Mouse (Mus musculus) MEL (cell line): ENCODE measurements around the gene Defb25. TPM values are rescaled to one million over a fixed set of nuclear protein-coding genes. Genes with fewer than 3 reads are reported as not detected.

Source experiments
- DNase-seq: peaks from one replicate; pipeline ENCODE4 v3.0.0; 2011; ENCODE audit warnings: low read depth, low spot score
- H3K27ac ChIP-seq: 2 replicates; pipeline ENCODE4 v1.5.1; 2012; ENCODE audit warnings: low read depth, mild to moderate bottlenecking, control low read depth, low read length, moderate library complexity; ENCODE audit not compliant: control insufficient read depth
- H3K27me3 ChIP-seq, 2 experiments: fragments of 150-350 bp in 1 of 2; sonication (generic) in 1 of 2; 2 replicates each; pipeline ENCODE4 v1.6.1; 2012; ENCODE audit warnings: low read length in 2 of 2, mild to moderate bottlenecking in 2 of 2, improper control_type of control experiment in 1 of 2, moderate library complexity in 1 of 2; ENCODE audit not compliant: insufficient read depth in 2 of 2, control insufficient read depth in 1 of 2
- H3K36me3 ChIP-seq, 2 experiments: 2 replicates each; pipeline ENCODE4 v1.6.1; 2012 to 2014; ENCODE audit warnings: low read length in 2 of 2, improper control_type of control experiment in 1 of 2, inconsistent platforms in 1 of 2, mild to moderate bottlenecking in 1 of 2; ENCODE audit not compliant: insufficient read depth in 2 of 2, control insufficient read depth in 1 of 2
- H3K4me1 ChIP-seq, 2 experiments: fragments of 150-350 bp in 1 of 2; sonication (generic) in 1 of 2; 2 replicates each; pipeline ENCODE4 v1.6.1; 2012; ENCODE audit warnings: low read length in 2 of 2, improper control_type of control experiment in 1 of 2, mild to moderate bottlenecking in 1 of 2; ENCODE audit not compliant: insufficient read depth in 2 of 2, control insufficient read depth in 1 of 2
- H3K4me3 ChIP-seq, 2 experiments: fragments of 150-350 bp in 1 of 2; sonication (generic) in 1 of 2; 2 replicates each; pipeline ENCODE4 v1.5.1; 2012; ENCODE audit warnings: low read depth in 2 of 2, low read length in 2 of 2, mild to moderate bottlenecking in 2 of 2, moderate library complexity in 2 of 2, control low read depth in 1 of 2, improper control_type of control experiment in 1 of 2; ENCODE audit not compliant: control insufficient read depth in 1 of 2, insufficient read depth in 1 of 2
- H3K79me2 ChIP-seq: 2 replicates; pipeline ENCODE4 v1.6.1; 2012; ENCODE audit warnings: mild to moderate bottlenecking, low read length, moderate library complexity; ENCODE audit not compliant: control insufficient read depth, poor library complexity, insufficient read depth
- H3K9ac ChIP-seq: 2 replicates; pipeline ENCODE4 v1.6.1; 2012; ENCODE audit warnings: low read depth, mild to moderate bottlenecking, control low read depth, low read length, moderate library complexity; ENCODE audit not compliant: control insufficient read depth, poor library complexity, severe bottlenecking
- H3K9me3 ChIP-seq: fragments of 150-350 bp; sonication (generic); replicated peaks from 2 replicates; pipeline ENCODE4 v1.6.1; 2012; ENCODE audit warnings: mild to moderate bottlenecking, low read length, improper control_type of control experiment, moderate library complexity; ENCODE audit not compliant: insufficient read depth
- BHLHE40 ChIP-seq: IDR thresholded peaks from 2 replicates; pipeline ENCODE4 v1.6.1; 2012; ENCODE audit warnings: low read depth, mild to moderate bottlenecking, inconsistent platforms, low read length, improper control_type of control experiment, borderline replicate concordance
- CHD1 ChIP-seq: IDR thresholded peaks from 2 replicates; pipeline ENCODE4 v1.6.1; 2012; ENCODE audit warnings: low read depth, mild to moderate bottlenecking, inconsistent platforms, low read length, improper control_type of control experiment
- CTCF ChIP-seq, 3 experiments: IDR thresholded peaks in 2 of 3; conservative IDR thresholded peaks in 1 of 3; 2 replicates each; pipeline ENCODE4 v1.5.1; 2011 to 2012; ENCODE audit warnings: low read length in 3 of 3, low read depth in 2 of 3, mild to moderate bottlenecking in 2 of 3, improper control_type of control experiment in 1 of 3, inconsistent platforms in 1 of 3, mixed read lengths in 1 of 3, moderate library complexity in 1 of 3; ENCODE audit not compliant: control insufficient read depth in 1 of 3, insufficient read depth in 1 of 3, poor library complexity in 1 of 3, severe bottlenecking in 1 of 3
- ELF1 ChIP-seq: IDR thresholded peaks from 2 replicates; pipeline ENCODE4 v1.6.1; 2014; ENCODE audit warnings: low read depth, mild to moderate bottlenecking, inconsistent platforms, low read length, improper control_type of control experiment, moderate library complexity
- ETS1 ChIP-seq: IDR thresholded peaks from 2 replicates; pipeline ENCODE4 v1.6.1; 2012; ENCODE audit warnings: low read depth, mild to moderate bottlenecking, inconsistent platforms, low read length, improper control_type of control experiment, moderate library complexity
- HCFC1 ChIP-seq: IDR thresholded peaks from 2 replicates; pipeline ENCODE4 v1.6.1; 2012; ENCODE audit warnings: low read depth, mild to moderate bottlenecking, inconsistent platforms, low read length, improper control_type of control experiment, moderate library complexity
- KAT2A ChIP-seq: conservative IDR thresholded peaks from 2 replicates; pipeline ENCODE4 v1.6.1; 2012; ENCODE audit warnings: low read depth, low read length, improper control_type of control experiment, inconsistent platforms
- MAX ChIP-seq: IDR thresholded peaks from 2 replicates; pipeline ENCODE4 v1.6.1; 2011; ENCODE audit warnings: low read length, improper control_type of control experiment
- MAZ ChIP-seq: IDR thresholded peaks from 2 replicates; pipeline ENCODE4 v1.6.1; 2012; ENCODE audit warnings: low read depth, mild to moderate bottlenecking, inconsistent platforms, low read length, improper control_type of control experiment
- MEF2A ChIP-seq: IDR thresholded peaks from 2 replicates; pipeline ENCODE4 v1.6.1; 2014; ENCODE audit warnings: low read depth, mild to moderate bottlenecking, inconsistent platforms, low read length, improper control_type of control experiment; ENCODE audit not compliant: poor library complexity, insufficient replicate concordance, severe bottlenecking; ENCODE audit errors: extremely low read depth
- MYB ChIP-seq: IDR thresholded peaks from 2 replicates; pipeline ENCODE4 v1.6.1; 2011; ENCODE audit warnings: mild to moderate bottlenecking, low read depth, low read length, improper control_type of control experiment
- MYC ChIP-seq: IDR thresholded peaks from 2 replicates; pipeline ENCODE4 v1.6.1; 2011; ENCODE audit warnings: low read depth, mild to moderate bottlenecking, low read length, improper control_type of control experiment, moderate library complexity
- NELFE ChIP-seq: IDR thresholded peaks from 2 replicates; pipeline ENCODE4 v1.6.1; 2011; ENCODE audit warnings: low read depth, low read length, improper control_type of control experiment
- NRF1 ChIP-seq: IDR thresholded peaks from 2 replicates; pipeline ENCODE4 v1.6.1; 2014; ENCODE audit warnings: low read depth, mild to moderate bottlenecking, inconsistent platforms, low read length, improper control_type of control experiment, moderate library complexity; ENCODE audit not compliant: poor library complexity, insufficient read depth, severe bottlenecking
- POLR2A ChIP-seq, 2 experiments: IDR thresholded peaks; 2 replicates each; pipeline ENCODE4 v1.6.1; 2011 to 2012; ENCODE audit warnings: low read length in 2 of 2, mild to moderate bottlenecking in 2 of 2, control low read depth in 1 of 2, improper control_type of control experiment in 1 of 2, low read depth in 1 of 2, moderate library complexity in 1 of 2; ENCODE audit not compliant: control insufficient read depth in 1 of 2, insufficient read depth in 1 of 2, poor library complexity in 1 of 2
- POLR2AphosphoS2 ChIP-seq: IDR thresholded peaks from 2 replicates; pipeline ENCODE4 v1.6.1; 2011; ENCODE audit warnings: low read length, improper control_type of control experiment
- POLR2AphosphoS5 ChIP-seq: IDR thresholded peaks from 2 replicates; pipeline ENCODE4 v1.6.1; 2012; ENCODE audit warnings: low read depth, borderline replicate concordance, mild to moderate bottlenecking, inconsistent platforms, low read length, moderate library complexity, mixed read lengths
- RCOR1 ChIP-seq: IDR thresholded peaks from 2 replicates; pipeline ENCODE4 v1.6.1; 2012; ENCODE audit warnings: low read depth, mild to moderate bottlenecking, inconsistent platforms, low read length, improper control_type of control experiment
- SMC3 ChIP-seq: IDR thresholded peaks from 2 replicates; pipeline ENCODE4 v1.6.1; 2011; ENCODE audit warnings: low read depth, low read length, improper control_type of control experiment
- TAL1 ChIP-seq: IDR thresholded peaks from 2 replicates; pipeline ENCODE4 v1.6.1; 2012; ENCODE audit warnings: mild to moderate bottlenecking, inconsistent platforms, low read length, moderate library complexity, mixed read lengths
- TBP ChIP-seq: IDR thresholded peaks from 2 replicates; pipeline ENCODE4 v1.8.0; 2011; ENCODE audit warnings: low read depth, low read length, improper control_type of control experiment
- ZKSCAN1 ChIP-seq: IDR thresholded peaks from 2 replicates; pipeline ENCODE4 v1.6.1; 2012; ENCODE audit warnings: low read depth, mild to moderate bottlenecking, inconsistent platforms, low read length, improper control_type of control experiment, moderate library complexity
- ZMIZ1 ChIP-seq: IDR thresholded peaks from 2 replicates; pipeline ENCODE4 v1.6.1; 2012; ENCODE audit warnings: low read depth, mild to moderate bottlenecking, inconsistent platforms, low read length, improper control_type of control experiment, moderate library complexity
- polyA plus RNA-seq, 2 experiments: library from polyadenylated mRNA; stranded (reverse) in 1 of 2; unstranded in 1 of 2; fragments of >175 nt in 1 of 2; fragments of >200 nt in 1 of 2; gene quantifications; 2 replicates each; pipeline versions ENCODE4 v1.2.1 to v1.2.4; 2012; ENCODE audit warnings: low replicate concordance in 2 of 2, low read depth in 1 of 2; ENCODE audit not compliant: insufficient read length in 2 of 2, insufficient read depth in 1 of 2, missing spikeins in 1 of 2
- total RNA-seq: library from RNA; depleted of rRNA; stranded (reverse); fragments of 300-350 nt; gene quantifications from 2 replicates; pipeline ENCODE4 v1.2.3, GENCODE M21; 2012

Defb25 gene
- total and polyA plus RNA-seq, 3 experiments = not detected

GRCm38 (mm10) chr2:152637381-152637780 is 14.5 kb upstream of the Defb25 start:
- no peak for TF ChIP-seq SMC3
- TF ChIP-seq MYB = no peak
- TF ChIP-seq NELFE = no peak
- no peak for TF ChIP-seq TBP
- no peak for TF ChIP-seq MYC
- no peak for TF ChIP-seq POLR2AphosphoS2
- TF ChIP-seq CTCF (IDR thresholded peaks at IDR 0.05 in 2 of 3, conservative IDR thresholded peaks at IDR 0.05 in 1 of 3; ENCODE audit: control insufficient read depth in 1 of 3, insufficient read depth in 1 of 3, low read depth in 2 of 3, low read length in 3 of 3, poor library complexity in 1 of 3, severe bottlenecking in 1 of 3) = no peak
- TF ChIP-seq ZMIZ1 = no peak
- no peak for TF ChIP-seq MEF2A
- no peak for TF ChIP-seq MAX
- Histone ChIP-seq H3K27me3 (peaks cover 2 to 6% of the 10 kb centered on the region in 2 experiments; a peak in 3 of 4 replicates), H3K9ac (no peak overlapping the region), H3K4me1 (no peaks in the 10 kb centered on the region), H3K36me3 (no peaks in the 10 kb centered on the region), H3K79me2 (no peaks in the 10 kb centered on the region), H3K4me3 (no peak overlapping the region), H3K9me3 (no peaks in the 10 kb centered on the region), H3K27ac (no peak overlapping the region)
- no peak for DNase-seq

- no peak overlapping the region for H3K9ac ChIP-seq
- DNase-seq = no peak
- no peaks in the 10 kb centered on the region for H3K4me1 ChIP-seq
- no peak overlapping the region for H3K4me3 ChIP-seq
- no peaks in the 10 kb centered on the region for H3K9me3 ChIP-seq
- TF ChIP-seq BHLHE40 (no peak), HCFC1 (no peak), POLR2A (IDR thresholded peaks at IDR 0.05; ENCODE audit: control insufficient read depth in 1 of 2, insufficient read depth in 1 of 2, low read depth in 1 of 2, low read length in 2 of 2, poor library complexity in 1 of 2) (no peak), SMC3 (no peak), ZKSCAN1 (no peak), KAT2A (no peak), TAL1 (no peak), NRF1 (no peak), MEF2A (no peak), TBP (no peak), ETS1 (no peak), ELF1 (no peak), RCOR1 (no peak), ZMIZ1 (no peak), POLR2AphosphoS2 (no peak), POLR2AphosphoS5 (no peak), CHD1 (no peak), MAZ (no peak)
- TF ChIP-seq, all 39 proteins: peak for 0
- Histone ChIP-seq H3K36me3 (no peaks in the 10 kb centered on the region), H3K79me2 (no peaks in the 10 kb centered on the region), H3K27ac (no peak overlapping the region), H3K27me3 (peaks cover 2 to 6% of the 10 kb centered on the region in 2 experiments; a peak in 3 of 4 replicates)
Observed at GRCm38 (mm10) chr2:152637006-152637322, 14.1 kb upstream of the Defb25 start.
